Comparison of ENCODE assay signal across 10 mouse cellular contexts in genomic region chr6:72940493-72940892, GRCm38 (mm10). TPM values are rescaled to one million over a fixed set of nuclear protein-coding genes. Genes with fewer than 3 reads are reported as not detected.
DNase-seq lines count a peak whose midpoint lies in the region; ATAC-seq and TF ChIP-seq lines count a peak whose summit lies in the region.
"Had no signal": no experiment of that assay in that cellular context is flagged by ENCODE, and none has a peak within 500 bp of the region (broad histone marks: within the 10 kb centered on the region; RNA-seq: fewer than 3 reads in every experiment).

No protein-coding gene starts in this region.

- WGBS in kidney, embryonic 14.5 days = 15% methylated on average over 3 of the region's 3 CpGs
- 3% methylated on average over 3 of the region's 3 CpGs for WGBS in liver, embryonic 14.5 days (ENCODE audit: insufficient replicate concordance)
- 11% methylated on average over 3 of the region's 3 CpGs for WGBS in neural tube, embryonic 14.5 days

- no peak overlapping the region for H3K27ac ChIP-seq in kidney, embryonic 14.5 days (ENCODE audit: low read depth, low read length)
- H3K27ac ChIP-seq in liver, embryonic 14.5 days = no peak overlapping the region
- H3K27ac ChIP-seq in neural tube, embryonic 14.5 days (ENCODE audit: low read depth, low read length) = no peak overlapping the region

- TF ChIP-seq EP300 in liver, embryonic 14.5 days (IDR thresholded peaks at IDR 0.05; ENCODE audit: low read depth) = no peak

- no peaks in the 10 kb centered on the region for H3K9me3 ChIP-seq in kidney, embryonic 14.5 days (ENCODE audit: control insufficient read depth, low read length)
- H3K9me3 ChIP-seq in liver, embryonic 14.5 days (ENCODE audit: control insufficient read depth, low read length) = no peaks in the 10 kb centered on the region
- H3K9me3 ChIP-seq in neural tube, embryonic 14.5 days (ENCODE audit: control insufficient read depth, low read length) = no peaks in the 10 kb centered on the region

- H3K36me3 ChIP-seq in kidney, embryonic 14.5 days (ENCODE audit: control insufficient read depth, insufficient read depth, low read length) = no peaks in the 10 kb centered on the region
- H3K36me3 ChIP-seq in liver, embryonic 14.5 days (replicated peaks; ENCODE audit: control insufficient read depth, insufficient read depth, low read depth) = no peaks in the 10 kb centered on the region
- no peaks in the 10 kb centered on the region for H3K36me3 ChIP-seq in neural tube, embryonic 14.5 days (ENCODE audit: control insufficient read depth, insufficient read depth, low read length)

- H3K4me2 ChIP-seq in kidney, embryonic 14.5 days (replicated peaks; ENCODE audit: low read depth, low read length) = no peak overlapping the region
- no peak overlapping the region for H3K4me2 ChIP-seq in liver, embryonic 14.5 days (ENCODE audit: low read depth)
- H3K4me2 ChIP-seq in neural tube, embryonic 14.5 days (ENCODE audit: low read depth, low read length) = no peak overlapping the region

- no peaks in the 10 kb centered on the region for H3K27me3 ChIP-seq in kidney, embryonic 14.5 days (ENCODE audit: control insufficient read depth, insufficient read depth, low read length)
- no peaks in the 10 kb centered on the region for H3K27me3 ChIP-seq in liver, embryonic 14.5 days (ENCODE audit: control insufficient read depth, insufficient read depth, low read length)
- H3K27me3 ChIP-seq in neural tube, embryonic 14.5 days (ENCODE audit: control insufficient read depth, insufficient read depth, low read length) = no peaks in the 10 kb centered on the region

- ATAC-seq in kidney, embryonic 14.5 days (ENCODE audit: low FRiP score, low TSS enrichment) = peak; percentile 49
- no peak for ATAC-seq in liver, embryonic 14.5 days (ENCODE audit: insufficient read depth)
- peak; percentile 72 for ATAC-seq in neural tube, embryonic 14.5 days (ENCODE audit: low read depth)

- DNase-seq in A20 (ENCODE audit: low read depth, low spot score) (peak; percentile 48), MN1 (ENCODE audit: low spot score) (peak; percentile 64)
- DNase-seq in cerebellum, adult 8-10 months = peak; percentile 73
- peak; percentile 45 to 66 for DNase-seq in frontal cortex, postnatal 25 days (ENCODE audit: low spot score in 2 of 2)
- no peak for DNase-seq in liver, embryonic 14.5 days (ENCODE audit: low read depth in 3 of 3, low spot score in 3 of 3)
- peak; percentile 73 for DNase-seq in thymus, postnatal 14 days

- TF ChIP-seq CTCF in liver, embryonic 14.5 days (IDR thresholded peaks at IDR 0.05; ENCODE audit: low read depth) = peak; percentile 83

- no peak overlapping the region for H3K9ac ChIP-seq in kidney, embryonic 14.5 days (ENCODE audit: low read depth, low read length)
- H3K9ac ChIP-seq in liver, embryonic 14.5 days (replicated peaks) = no peak overlapping the region
- no peak overlapping the region for H3K9ac ChIP-seq in neural tube, embryonic 14.5 days (replicated peaks; ENCODE audit: low read depth, low read length)

- no peak overlapping the region for H3K4me3 ChIP-seq in kidney, embryonic 14.5 days (ENCODE audit: low read length)
- no peak overlapping the region for H3K4me3 ChIP-seq in liver, embryonic 14.5 days (ENCODE audit: insufficient read depth in 1 of 2, low read depth in 2 of 2, low read length in 2 of 2)
- H3K4me3 ChIP-seq in neural tube, embryonic 14.5 days (ENCODE audit: low read depth, low read length) = no peak overlapping the region
- H3K4me3 ChIP-seq: erythroblast, embryonic 14.5 days; myocyte had no signal

- no peaks in the 10 kb centered on the region for H3K4me1 ChIP-seq in kidney, embryonic 14.5 days (ENCODE audit: control insufficient read depth, insufficient read depth, low read length)
- H3K4me1 ChIP-seq in liver, embryonic 14.5 days (replicated peaks; ENCODE audit: control insufficient read depth in 2 of 2, insufficient read depth in 2 of 2, low read length in 1 of 2) = 0 out of 4 replicates have a peak, but pooled peaks cover 0 to 2% of the 10 kb centered on the region in 2 experiments
- no peaks in the 10 kb centered on the region for H3K4me1 ChIP-seq in neural tube, embryonic 14.5 days (ENCODE audit: control insufficient read depth, insufficient read depth, low read length)

RNA-seq across cellular contexts. Expression of gene Tmsb10, which starts 18.1 kb away (rescaled TPM):
- 2,275 and 2,927 TPM in 2 replicates for polyA plus RNA-seq in kidney, embryonic 14.5 days (2014; fragmentation: Nextera tagmentation; extraction: Ambion mirVana)
- polyA plus RNA-seq in liver, embryonic 14.5 days (2012; rRNA removed) = 27.9 and 131 TPM in 2 replicates
- 185 and 210 TPM in 2 replicates for polyA plus RNA-seq in liver, embryonic 14.5 days (2014; fragmentation: Nextera tagmentation; extraction: Ambion mirVana)
- 4,880 and 5,654 TPM in 2 replicates for polyA plus RNA-seq in neural tube, embryonic 14.5 days (2014; fragmentation: Nextera tagmentation; extraction: Ambion mirVana)

RNA-seq across cellular contexts. Expression of gene Kcmf1, which starts 40.7 kb away (rescaled TPM):
- 35.9 and 47.9 TPM in 2 replicates for polyA plus RNA-seq in kidney, embryonic 14.5 days (2014; fragmentation: Nextera tagmentation; extraction: Ambion mirVana)
- 23.1 and 27.7 TPM in 2 replicates for polyA plus RNA-seq in liver, embryonic 14.5 days (2012; rRNA removed)
- polyA plus RNA-seq in liver, embryonic 14.5 days (2014; fragmentation: Nextera tagmentation; extraction: Ambion mirVana) = 29.5 and 34.4 TPM in 2 replicates
- polyA plus RNA-seq in neural tube, embryonic 14.5 days (2014; fragmentation: Nextera tagmentation; extraction: Ambion mirVana) = 36.3 and 37.1 TPM in 2 replicates

Comparison
In these comparisons a context has a peak if more than half of its experiments do, and no peak if none do; other contexts are left out.
1. DNase-seq: peak in A20 (single experiment), MN1 (single experiment), cerebellum, adult 8-10 months (single experiment), frontal cortex, postnatal 25 days (2 of 2) and thymus, postnatal 14 days (single experiment); none in liver, embryonic 14.5 days (0 of 3).
2. RNA of gene Tmsb10, which starts 18.1 kb away (polyA plus RNA-seq): 4,880 to 5,654 TPM in neural tube, embryonic 14.5 days and 2,275 to 2,927 TPM in kidney, embryonic 14.5 days; 27.9 to 210 TPM in liver, embryonic 14.5 days; every median in the first group is over 10 times any median in the second.